Mouse (Mus musculus) liver, embryonic 14.5 days (tissue): ENCODE data around the gene Zfp326.

Experiments
- CTCF ChIP-seq: IDR thresholded peaks from 2 replicates; pipeline ENCODE4 v1.5.1; 2016; ENCODE audit warnings: antibody characterized with exemption, low read depth, control low read depth
- EP300 ChIP-seq: IDR thresholded peaks from 2 replicates; pipeline ENCODE4 v1.6.1; 2016; ENCODE audit warnings: antibody characterized with exemption, low read depth

GRCm38 (mm10) chr5:105876925-105877774 lies 785 bp downstream of the Zfp326 start:
- no peak for TF ChIP-seq EP300
- no peak for TF ChIP-seq CTCF
